Mouse (Mus musculus): Measurements from ENCODE around the gene Gpr183.

Gene Gpr183

GRCm38 (mm10) chr14:121987691-121988090 lies 22.7 kb upstream of the Gpr183 start:
- DNase-seq (ENCODE audit: low spot score in 2 of 2) = no peak

DNA sequence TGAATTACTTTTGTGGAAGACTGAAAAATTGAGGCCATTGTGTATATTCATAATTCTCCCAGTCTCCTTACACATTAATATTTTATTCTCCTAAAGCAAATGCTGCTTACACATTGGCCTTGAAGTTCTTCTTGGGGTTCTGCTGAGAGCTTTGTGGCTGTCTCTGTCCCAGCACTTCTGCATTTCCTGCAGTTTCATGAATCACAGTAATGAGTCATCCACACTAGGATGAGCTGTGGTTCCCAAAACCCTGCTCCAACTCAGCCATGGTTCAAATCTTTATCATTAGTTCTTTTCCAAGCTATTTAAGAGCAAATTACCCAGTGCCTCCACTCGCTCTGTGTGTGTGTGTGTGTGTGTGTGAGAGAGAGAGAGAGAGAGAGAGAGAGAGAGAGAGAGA lies 22.3 kb upstream of the Gpr183 start:
- DNase-seq (ENCODE audit: low spot score in 2 of 2) = no peak

DNA sequence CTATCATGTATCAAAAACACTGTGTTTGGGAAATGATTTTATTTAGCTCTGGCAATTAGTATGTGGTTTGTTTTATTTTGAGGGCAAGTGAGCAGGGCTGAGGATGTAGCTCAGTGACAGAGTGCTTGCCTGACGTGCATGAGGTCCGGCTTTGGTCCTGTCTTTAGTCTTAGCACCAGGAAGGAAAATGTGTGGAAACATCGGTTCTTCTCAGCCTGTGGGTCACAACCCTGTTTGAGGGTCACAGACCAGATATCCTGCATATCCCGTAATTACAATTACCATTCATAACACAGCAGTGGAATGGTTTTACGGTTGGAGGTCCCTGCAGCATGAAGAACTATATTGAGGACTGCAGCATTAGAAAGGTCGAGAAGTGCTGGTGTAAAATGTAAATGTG lies 21.0 kb upstream of the Gpr183 start:
- DNase-seq (ENCODE audit: low spot score in 2 of 2) = no peak

GRCm38 (mm10) chr14:121985477-121985876 lies 20.5 kb upstream of the Gpr183 start:
- DNase-seq (ENCODE audit: low spot score in 2 of 2) = no peak

DNA sequence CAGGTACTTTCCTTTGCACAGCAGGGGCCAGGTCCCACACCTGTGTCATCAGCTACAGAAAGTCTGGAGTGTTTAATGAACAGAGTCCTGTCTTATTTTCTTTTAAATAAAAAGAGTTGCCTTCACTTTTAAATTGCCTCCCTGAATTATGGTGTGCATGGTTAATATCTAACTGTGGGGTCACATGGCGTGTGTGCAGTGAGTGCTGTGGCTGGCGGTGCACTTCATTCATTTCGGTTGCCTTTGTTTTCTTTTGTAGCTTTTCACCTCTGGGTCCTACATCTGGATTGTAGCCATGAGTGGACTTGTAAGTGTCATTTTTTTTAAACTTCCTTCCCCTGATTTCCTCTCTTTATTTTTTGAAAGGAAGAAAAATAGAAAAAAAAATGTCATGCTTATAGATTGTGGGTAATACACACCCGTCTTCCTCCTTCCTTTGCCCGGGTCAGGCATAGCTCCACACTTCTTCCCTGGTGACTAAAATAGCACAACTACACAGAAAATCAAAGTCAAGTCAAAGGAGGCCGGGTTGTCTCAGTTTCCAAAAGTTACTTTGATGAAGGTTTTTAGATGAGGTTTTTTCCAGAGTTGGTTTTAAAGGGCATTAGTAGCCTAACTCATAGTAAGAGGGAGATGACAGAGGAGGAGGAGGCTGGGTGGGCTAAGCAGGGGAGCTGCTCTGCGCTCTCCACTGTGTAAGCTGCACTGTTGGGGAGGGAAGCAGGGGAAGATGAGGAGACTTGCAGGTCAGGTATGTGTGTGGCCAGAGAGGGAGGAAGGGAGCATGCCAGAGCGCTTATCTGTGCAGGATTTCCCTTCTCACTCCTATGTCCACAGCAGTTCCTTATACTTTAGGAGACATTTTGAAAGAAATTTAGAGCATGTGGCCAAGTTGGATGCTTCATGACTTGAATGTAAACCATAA lies 18.3 kb upstream of the Gpr183 start:
- DNase-seq (ENCODE audit: low spot score in 2 of 2) = no peak

DNA sequence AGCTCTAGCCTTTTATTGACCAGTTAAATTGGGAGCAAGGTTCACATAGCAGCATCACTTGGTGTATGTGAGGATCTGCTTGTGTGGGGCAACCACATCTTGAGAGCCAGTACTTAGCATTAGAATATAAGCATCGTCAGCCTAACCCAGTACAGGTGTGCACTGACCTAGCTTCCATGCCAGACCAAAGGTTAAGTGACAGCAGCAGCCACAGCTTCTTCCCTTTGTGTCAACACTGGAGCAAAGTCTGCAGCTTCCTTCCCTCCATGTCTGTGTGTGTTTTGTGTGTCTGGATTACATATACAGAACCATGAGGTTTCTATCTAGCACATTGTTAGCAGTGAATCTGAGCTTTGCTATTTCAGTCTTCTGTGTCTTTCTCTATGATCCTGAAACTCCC lies 16.5 kb upstream of the Gpr183 start:
- no peak for DNase-seq (ENCODE audit: low spot score in 2 of 2)

DNA sequence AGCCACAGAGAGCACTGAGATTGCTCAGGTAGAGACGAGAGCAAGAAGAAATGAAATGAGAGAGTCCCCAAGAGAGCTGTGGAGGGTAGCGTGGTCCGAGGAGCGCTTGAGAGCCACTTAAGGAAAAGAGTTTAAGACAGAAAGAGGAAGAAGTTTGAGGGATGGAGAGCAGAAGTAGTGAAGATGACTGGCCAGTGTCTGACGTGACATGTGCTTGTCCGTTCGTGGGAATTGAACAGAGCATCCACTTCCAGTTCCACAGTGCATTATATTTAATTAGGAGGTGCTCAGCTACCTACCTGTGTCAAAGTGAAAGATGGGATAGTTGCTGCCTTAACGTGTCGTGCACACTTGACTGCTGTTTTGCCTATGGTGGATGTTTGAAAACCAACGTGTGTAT lies 8.1 kb upstream of the Gpr183 start:
- no peak for DNase-seq (ENCODE audit: low spot score in 2 of 2)

GRCm38 (mm10) chr14:121970402-121970801 lies 5.4 kb upstream of the Gpr183 start:
- DNase-seq (ENCODE audit: low spot score in 2 of 2) = no peak

- DNase-seq (ENCODE audit: low spot score in 2 of 2) = no peak
These were observed 2.1 kb upstream of the Gpr183 start for GRCm38 (mm10) chr14:121967095-121967494.

- no peak for DNase-seq (ENCODE audit: low spot score in 2 of 2)
These were observed 466 bp upstream of the Gpr183 start for GRCm38 (mm10) chr14:121965461-121965860.

DNA sequence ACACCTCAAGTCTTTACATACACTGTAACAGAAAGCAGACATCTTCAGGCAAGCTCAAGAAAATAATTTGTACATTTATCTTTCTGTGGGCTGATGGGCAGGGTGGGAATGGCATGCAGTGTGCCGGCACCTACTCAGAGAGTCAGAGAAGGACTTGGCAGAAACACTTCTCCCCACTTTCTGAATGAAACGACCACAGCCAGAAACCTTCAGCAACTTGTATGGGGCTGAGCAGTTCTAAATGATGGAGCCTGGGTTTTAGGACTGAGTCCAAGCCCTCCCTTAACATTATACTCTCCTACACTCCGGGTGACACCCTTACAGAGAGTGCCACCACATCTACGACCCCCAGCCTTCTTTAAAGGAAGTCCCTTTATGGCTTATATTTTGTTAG lies 1.1 kb downstream of the Gpr183 start:
- no peak for DNase-seq (ENCODE audit: low spot score in 2 of 2)

DNA sequence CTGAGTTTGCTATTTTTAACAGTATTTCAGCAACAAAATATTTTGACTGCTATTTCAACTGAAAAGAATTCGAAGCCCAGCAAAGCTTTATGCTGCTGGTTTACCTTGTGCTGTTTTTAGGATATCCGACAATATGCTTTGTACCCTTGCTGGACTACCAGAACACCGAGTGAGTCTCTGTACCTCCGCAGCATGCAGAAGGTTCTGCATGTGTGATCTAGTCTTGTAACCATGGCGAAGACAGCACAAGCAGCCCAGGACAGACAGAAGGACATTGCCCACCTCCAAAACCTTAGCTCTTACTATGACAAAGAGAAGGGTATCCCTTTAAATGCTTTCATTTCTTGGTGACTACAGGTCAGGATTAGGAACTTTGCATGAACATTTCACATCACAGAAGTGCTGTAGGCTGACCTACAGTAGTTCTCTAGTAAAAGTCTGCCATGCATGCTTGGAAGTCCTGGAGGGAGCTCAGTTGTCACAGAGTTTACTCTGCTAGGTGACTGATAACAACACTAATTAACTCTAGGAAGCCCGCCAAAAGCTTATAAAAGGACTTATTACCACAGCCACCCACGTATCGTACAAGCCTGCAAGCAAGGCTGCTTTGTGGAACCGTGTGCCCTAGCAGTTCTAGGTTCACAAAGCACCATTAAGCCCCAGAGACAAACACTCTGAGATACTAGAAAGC lies 1.6 kb downstream of the Gpr183 start:
- DNase-seq (ENCODE audit: low spot score in 2 of 2) = no peak

DNA sequence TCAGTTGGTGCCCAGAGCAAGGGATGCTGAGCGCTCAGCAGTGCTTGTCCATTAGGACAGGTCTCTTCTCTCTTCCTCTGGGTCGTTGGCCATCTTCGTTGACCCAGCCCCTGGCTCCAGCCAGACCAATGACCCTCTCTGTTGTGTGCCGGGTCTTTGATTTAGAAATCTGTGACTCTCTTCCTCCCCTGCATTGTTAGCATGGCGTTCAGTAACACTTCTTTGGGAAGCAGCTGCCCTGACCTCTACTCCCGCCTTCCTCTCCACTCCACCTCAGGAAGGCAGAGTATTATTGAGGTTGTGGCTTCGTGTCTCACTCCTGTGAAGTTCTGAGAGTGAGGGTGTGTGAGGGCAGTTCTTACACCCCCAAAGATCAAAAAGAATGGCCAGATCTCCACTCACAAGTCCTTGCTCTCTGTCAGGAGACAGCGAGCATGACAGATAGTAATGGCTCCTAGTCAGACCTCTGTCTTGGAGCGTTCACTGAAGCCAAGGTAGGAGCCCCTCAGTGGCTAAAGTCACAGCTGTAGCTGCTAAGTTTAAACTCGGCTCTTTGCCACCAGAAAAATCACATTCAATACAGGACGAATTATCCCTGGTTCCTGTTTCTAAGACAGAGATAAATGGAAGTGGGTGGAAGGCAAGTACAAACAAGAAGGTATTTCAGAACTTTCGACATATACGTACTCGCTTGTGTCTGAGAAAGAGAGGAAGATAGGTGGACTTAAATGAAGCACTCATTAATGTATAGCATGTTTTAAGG lies 2.7 kb downstream of the Gpr183 start:
- DNase-seq (ENCODE audit: low spot score in 2 of 2) = no peak

DNA sequence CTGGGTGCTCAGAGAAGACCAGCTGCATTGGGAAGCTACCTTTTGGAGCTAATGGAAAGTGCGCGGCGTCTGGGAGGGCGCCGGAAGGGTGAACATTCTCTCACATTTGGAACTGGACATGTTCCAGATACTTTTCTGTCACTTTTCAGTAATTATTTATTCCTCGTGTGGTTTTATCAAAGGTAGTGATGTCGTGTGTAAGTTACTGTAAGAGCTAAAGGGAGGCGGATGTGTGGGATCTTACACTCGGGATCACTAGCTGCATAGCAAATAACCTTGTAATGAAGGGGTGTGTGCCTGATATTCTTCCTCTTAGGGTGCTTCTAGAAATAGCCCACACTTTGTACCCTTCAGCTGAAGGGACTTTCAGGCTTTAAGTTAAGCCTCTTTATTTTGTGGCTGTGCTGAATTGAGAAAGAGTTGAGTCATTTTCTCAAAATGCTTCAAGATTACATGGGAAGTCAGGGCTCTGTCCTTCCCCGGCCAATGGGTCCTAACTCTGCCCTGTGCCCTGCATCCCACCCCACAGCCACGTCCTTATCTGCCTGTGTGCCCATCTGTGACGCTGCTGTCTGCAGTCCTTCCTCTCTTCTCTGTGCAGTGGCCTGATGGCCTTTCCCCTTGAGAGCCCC lies 3.4 kb downstream of the Gpr183 start:
- DNase-seq (ENCODE audit: low spot score in 2 of 2) = no peak

GRCm38 (mm10) chr14:121960997-121961396 lies 4.0 kb downstream of the Gpr183 start:
- no peak for DNase-seq (ENCODE audit: low spot score in 2 of 2)

- DNase-seq (ENCODE audit: low spot score in 2 of 2) = no peak
These were observed 4.5 kb downstream of the Gpr183 start for GRCm38 (mm10) chr14:121960531-121960930.

DNA sequence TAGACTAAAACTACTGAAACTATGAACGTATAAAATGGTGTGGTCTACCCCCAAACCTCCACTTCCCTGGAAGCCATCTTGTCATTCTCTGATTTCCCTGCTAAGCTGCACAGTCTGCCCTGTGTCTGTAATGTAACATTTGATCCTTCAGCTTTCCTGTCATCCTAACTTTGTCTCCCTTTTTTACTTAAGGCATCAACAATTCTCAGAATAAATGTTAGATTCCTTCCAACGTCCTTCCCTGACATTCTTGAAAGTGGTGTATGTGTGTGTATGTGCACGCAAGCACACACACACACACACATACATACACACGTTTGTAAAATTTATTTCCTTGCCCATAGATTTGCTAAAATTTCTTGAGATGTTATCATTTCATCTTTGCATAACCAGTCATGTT lies 5.0 kb downstream of the Gpr183 start:
- DNase-seq (ENCODE audit: low spot score in 2 of 2) = no peak

GRCm38 (mm10) chr14:121959538-121959980 lies 5.4 kb downstream of the Gpr183 start:
- no peak for DNase-seq (ENCODE audit: low spot score in 2 of 2)

- DNase-seq (ENCODE audit: low spot score in 2 of 2) = no peak
These were observed 6.1 kb downstream of the Gpr183 start for GRCm38 (mm10) chr14:121958751-121959537.

DNA sequence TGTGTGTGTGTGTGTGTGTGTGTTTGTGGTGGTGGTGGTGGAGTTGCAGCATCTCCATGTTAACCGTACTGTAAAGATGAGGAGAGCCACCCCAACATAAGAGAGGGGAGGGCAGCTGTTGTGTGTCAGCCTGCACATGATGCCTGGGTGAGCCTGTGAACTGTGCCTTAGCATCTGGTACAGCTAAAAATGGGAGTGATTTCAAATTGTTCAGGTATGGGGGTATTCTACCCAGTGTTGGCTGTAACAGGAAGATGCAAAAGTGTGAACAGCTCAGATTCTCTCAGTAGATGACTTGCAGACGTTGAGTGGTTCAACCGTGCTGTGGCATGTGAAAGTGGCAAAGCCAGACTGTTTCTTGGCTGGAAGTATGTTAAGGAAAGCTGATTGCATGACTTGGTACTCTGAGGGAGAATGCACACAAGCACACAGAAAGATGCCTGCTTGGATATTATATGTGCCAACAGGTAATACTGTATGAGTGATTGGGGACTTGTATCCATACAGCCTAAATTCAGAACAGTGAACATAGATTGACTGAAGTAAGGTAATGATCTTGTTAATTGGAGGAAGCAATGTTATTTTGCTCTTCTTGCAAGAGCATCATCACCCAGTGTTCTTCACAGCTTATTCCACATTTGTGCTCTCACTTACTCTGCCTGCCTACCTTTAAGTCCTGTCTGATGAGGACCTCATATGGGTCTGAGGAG lies 6.8 kb downstream of the Gpr183 start:
- no peak for DNase-seq (ENCODE audit: low spot score in 2 of 2)
